Mouse (Mus musculus): ENCODE measurements around the gene Usp7.

DNA sequence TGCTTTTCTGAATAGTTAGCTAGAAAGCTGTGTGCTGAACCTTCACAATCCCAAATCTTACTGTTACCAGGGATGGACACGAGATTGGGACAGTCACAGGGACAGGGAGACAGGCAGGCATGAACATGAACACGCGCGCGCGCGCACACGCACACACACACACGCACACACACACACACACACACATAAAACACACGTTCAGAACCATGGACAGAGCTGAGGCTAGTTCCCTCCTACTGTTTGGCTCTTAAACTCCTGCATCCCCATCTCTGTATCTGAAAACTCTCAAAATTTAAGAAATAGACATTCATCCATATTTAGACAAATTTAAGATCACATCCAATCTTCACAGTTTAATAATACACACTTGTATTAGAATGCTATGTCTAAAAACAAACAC is 74.4 kb downstream of the Usp7 start:
- no peak for TF ChIP-seq USF1 (IDR thresholded peaks at IDR 0.05; ENCODE audit: low read depth, low read length)
- TF ChIP-seq POLR2A (IDR thresholded peaks at IDR 0.05; ENCODE audit: control insufficient read depth in 1 of 2, insufficient read depth in 1 of 2, low read depth in 1 of 2, low read length in 2 of 2, poor library complexity in 1 of 2): no peak
- no peak for TF ChIP-seq EP300 (IDR thresholded peaks at IDR 0.05; ENCODE audit: low read depth in 1 of 2, low read length in 2 of 2)
- no peak for TF ChIP-seq USF2 (IDR thresholded peaks at IDR 0.05; ENCODE audit: borderline replicate concordance in 1 of 2, insufficient read depth in 1 of 2, low read depth in 1 of 2, low read length in 2 of 2)
- no peak for TF ChIP-seq ELF1 (IDR thresholded peaks at IDR 0.05; ENCODE audit: low read depth, low read length)
- TF ChIP-seq POLR2AphosphoS2 (IDR thresholded peaks at IDR 0.05; ENCODE audit: low read length): no peak

Data from MEL (cell line).